Mouse (Mus musculus): ENCODE measurements at regions not wholly inside any gene's neighbourhood (a gene's known extent, or its start where the extent isn't known, plus 50 kb on each side); places are given as distances from the start of the nearest gene placed in this dataset.

GRCm38 (mm10) chr16:29742497-29743230, 163.5 kb downstream of the Opa1 start:
- TF ChIP-seq CTCF (conservative IDR thresholded peaks at IDR 0.05; ENCODE audit: insufficient read depth, insufficient read length, low read depth, low read length) (no peak), POLR2A (IDR thresholded peaks at IDR 0.05; ENCODE audit: low read depth, low read length) (no peak)

Data from kidney, adult 2 months (tissue).